Mouse (Mus musculus): Measurements from ENCODE around the gene Inpp5f.
"Not testable (repeated sequence)": the region's sequence is repeated elsewhere in the genome, so short reads cannot be mapped to it uniquely, and the experiment has no call there.

Gene Inpp5f

GRCm38 (mm10) chr7:128668831-128669230 lies 57.7 kb downstream of the Inpp5f start:
- DNase-seq: no peak

GRCm38 (mm10) chr7:128671952-128672351 lies 60.8 kb downstream of the Inpp5f start:
- peak; percentile 73 to 76 for DNase-seq

- peak; percentile 74 to 76 for DNase-seq
Measured at GRCm38 (mm10) chr7:128672408-128673010, 61.4 kb downstream of the Inpp5f start.

- no peak for DNase-seq
Measured at GRCm38 (mm10) chr7:128678546-128678945, 67.4 kb downstream of the Inpp5f start.

GRCm38 (mm10) chr7:128687821-128688564 lies 76.9 kb downstream of the Inpp5f start:
- DNase-seq: peak; percentile 92 to 94

GRCm38 (mm10) chr7:128689347-128689746 lies 78.2 kb downstream of the Inpp5f start:
- DNase-seq: peak; percentile 51 to 64

GRCm38 (mm10) chr7:128690070-128690469 lies 78.9 kb downstream of the Inpp5f start:
- DNase-seq: peak; percentile 93 to 95

GRCm38 (mm10) chr7:128690796-128691195 lies 79.7 kb downstream of the Inpp5f start:
- DNase-seq: peak; percentile 52 to 62

- no peak for DNase-seq
Measured at GRCm38 (mm10) chr7:128692163-128692562, 81.0 kb downstream of the Inpp5f start.

GRCm38 (mm10) chr7:128694848-128695247 lies 83.7 kb downstream of the Inpp5f start:
- no peak for DNase-seq

- not testable (repeated sequence) for DNase-seq
Measured at GRCm38 (mm10) chr7:128699959-128700358, 88.8 kb downstream of the Inpp5f start.

GRCm38 (mm10) chr7:128705735-128706134 lies 94.6 kb downstream of the Inpp5f start:
- DNase-seq: peak; percentile 81 to 83

- no peak for DNase-seq
Measured at GRCm38 (mm10) chr7:128717991-128718390, 106.9 kb downstream of the Inpp5f start.

GRCm38 (mm10) chr7:128724761-128725160 lies 113.6 kb downstream of the Inpp5f start:
- DNase-seq: peak; percentile 64 to 77

GRCm38 (mm10) chr7:128725189-128725588 lies 114.1 kb downstream of the Inpp5f start:
- DNase-seq: no peak

- no peak for DNase-seq
Measured at GRCm38 (mm10) chr7:128726999-128727398, 115.9 kb downstream of the Inpp5f start.

- no peak for DNase-seq
Measured at GRCm38 (mm10) chr7:128727701-128728100, 116.6 kb downstream of the Inpp5f start.

- DNase-seq: no peak
Measured at GRCm38 (mm10) chr7:128728738-128729137, 117.6 kb downstream of the Inpp5f start.

GRCm38 (mm10) chr7:128731585-128731984 lies 120.5 kb downstream of the Inpp5f start:
- DNase-seq: no peak

GRCm38 (mm10) chr7:128738041-128738440 lies 126.9 kb downstream of the Inpp5f start:
- no peak for DNase-seq

GRCm38 (mm10) chr7:128739116-128739461 lies 128.0 kb downstream of the Inpp5f start:
- DNase-seq: no peak

GRCm38 (mm10) chr7:128739462-128740277 lies 128.5 kb downstream of the Inpp5f start:
- DNase-seq: peak in 1 of 2 experiments; percentile 68

GRCm38 (mm10) chr7:128740334-128740733 lies 129.2 kb downstream of the Inpp5f start, which contains the start of gene Mcmbp:
TSS of gene Mcmbp (minus strand) at chr7:128740495.
- peak; percentile 98 to 99 for DNase-seq
